Mouse (Mus musculus): ENCODE results near the gene Pygm. TPM values are rescaled to one million over a fixed set of nuclear protein-coding genes. Genes with fewer than 3 reads are reported as not detected.

Pygm gene
- polyA plus RNA-seq, 1 experiment from 2014 or later, result 4.7 TPM

- Histone ChIP-seq H3K27ac (no peak overlapping the region), H3K9me3 (no peaks in the 10 kb centered on the region), H3K36me3 (no peaks in the 10 kb centered on the region), H3K27me3 (replicated peaks) (peaks cover 43% of the 10 kb centered on the region), H3K4me3 (peak overlapping the region; percentile 60), H3K9ac (peak overlapping the region; percentile 80), H3K4me2 (replicated peaks) (peak overlapping the region; percentile 83), H3K4me1 (peaks cover 72% of the 10 kb centered on the region)
- 60% methylated on average over 9 of the region's 9 CpGs for WGBS
- no peak for ATAC-seq (ENCODE audit: low FRiP score, low read depth)
Measured at GRCm38 (mm10) chr19:6419805-6420310, 35.7 kb downstream of the Pygm start.

DNA sequence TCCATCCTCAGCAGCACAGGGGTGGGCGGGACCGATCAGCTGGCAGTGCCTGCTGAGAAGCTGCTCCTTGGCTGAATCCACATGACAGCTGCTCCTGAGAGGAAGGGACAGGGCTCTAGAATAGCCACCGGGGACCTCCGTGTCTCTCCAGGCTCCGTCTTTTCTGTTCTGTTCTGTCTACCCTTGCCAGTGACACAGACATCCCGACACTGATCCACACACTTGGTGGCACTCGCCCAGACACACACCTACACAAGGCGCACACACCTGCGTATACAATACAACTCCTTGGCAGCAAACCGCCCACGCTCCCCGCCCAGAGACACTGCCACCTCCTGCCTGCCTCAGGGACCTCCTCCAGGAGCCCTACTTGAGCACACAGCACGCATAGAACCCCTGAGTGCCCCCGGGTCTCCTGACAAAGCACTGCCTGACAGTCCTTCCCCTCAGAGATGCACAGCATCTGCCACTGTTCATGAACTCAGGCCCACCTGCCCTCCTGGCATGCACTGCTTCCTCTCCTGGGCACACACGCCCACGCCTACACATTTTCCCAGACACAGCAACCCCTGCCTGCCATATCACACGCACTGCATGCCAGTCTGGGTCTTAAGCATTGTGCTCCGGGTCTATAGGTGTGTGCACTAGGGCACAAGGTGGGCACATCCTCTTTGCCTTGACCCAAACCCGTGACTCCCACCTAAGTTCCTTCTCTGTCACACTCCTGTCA is 36.4 kb downstream of the Pygm start:
- H3K4me3 ChIP-seq, result peak overlapping the region; percentile 60
- peaks cover 49% of the 10 kb centered on the region for H3K27me3 ChIP-seq (replicated peaks)
- ATAC-seq (ENCODE audit: low FRiP score, low read depth), result no peak
- H3K4me1 ChIP-seq, result peaks cover 72% of the 10 kb centered on the region
- no peaks in the 10 kb centered on the region for H3K9me3 ChIP-seq
- H3K27ac ChIP-seq, result no peak overlapping the region
- no peaks in the 10 kb centered on the region for H3K36me3 ChIP-seq
- WGBS, result 61% methylated on average over 19 of the region's 19 CpGs
- H3K4me2 ChIP-seq (replicated peaks), result peak overlapping the region; percentile 83
- H3K9ac ChIP-seq, result peak overlapping the region; percentile 80

GRCm38 (mm10) chr19:6421211-6421590 is 37.0 kb downstream of the Pygm start:
- H3K9ac ChIP-seq, result peak overlapping the region; percentile 80; the same call in 1 of the 2 replicates
- H3K4me2 ChIP-seq (replicated peaks), result peak overlapping the region; percentile 83
- no peak overlapping the region for H3K27ac ChIP-seq
- ATAC-seq (ENCODE audit: low FRiP score, low read depth), result no peak
- no peaks in the 10 kb centered on the region for H3K9me3 ChIP-seq
- peaks cover 72% of the 10 kb centered on the region for H3K4me1 ChIP-seq
- 73% methylated on average over 9 of the region's 9 CpGs for WGBS
- H3K27me3 ChIP-seq (replicated peaks), result peaks cover 54% of the 10 kb centered on the region
- no peaks in the 10 kb centered on the region for H3K36me3 ChIP-seq
- H3K4me3 ChIP-seq, result no peak overlapping the region

- Histone ChIP-seq H3K27me3 (replicated peaks) (peaks cover 61% of the 10 kb centered on the region), H3K36me3 (no peaks in the 10 kb centered on the region), H3K4me2 (replicated peaks) (no peak overlapping the region), H3K4me1 (peaks cover 71% of the 10 kb centered on the region), H3K4me3 (no peak overlapping the region), H3K27ac (no peak overlapping the region), H3K9me3 (no peaks in the 10 kb centered on the region), H3K9ac (no peak overlapping the region)
- WGBS, result 68% methylated on average over 7 of the region's 7 CpGs
- ATAC-seq (ENCODE audit: low FRiP score, low read depth), result no peak
Measured at GRCm38 (mm10) chr19:6422014-6422413, 37.8 kb downstream of the Pygm start.

- 89% methylated on average over 16 of the region's 16 CpGs for WGBS
- H3K36me3 ChIP-seq, result 0 out of 2 replicates have a peak, but pooled peaks cover 5% of the 10 kb centered on the region
- H3K9me3 ChIP-seq, result no peaks in the 10 kb centered on the region
- H3K4me2 ChIP-seq (replicated peaks), result no peak overlapping the region
- no peak overlapping the region for H3K27ac ChIP-seq
- H3K27me3 ChIP-seq (replicated peaks), result peaks cover 74% of the 10 kb centered on the region
- peaks cover 71% of the 10 kb centered on the region for H3K4me1 ChIP-seq
- no peak overlapping the region for H3K9ac ChIP-seq
- no peak for ATAC-seq (ENCODE audit: low FRiP score, low read depth)
- H3K4me3 ChIP-seq, result no peak overlapping the region
Measured at GRCm38 (mm10) chr19:6423241-6423640, 39.0 kb downstream of the Pygm start.

DNA sequence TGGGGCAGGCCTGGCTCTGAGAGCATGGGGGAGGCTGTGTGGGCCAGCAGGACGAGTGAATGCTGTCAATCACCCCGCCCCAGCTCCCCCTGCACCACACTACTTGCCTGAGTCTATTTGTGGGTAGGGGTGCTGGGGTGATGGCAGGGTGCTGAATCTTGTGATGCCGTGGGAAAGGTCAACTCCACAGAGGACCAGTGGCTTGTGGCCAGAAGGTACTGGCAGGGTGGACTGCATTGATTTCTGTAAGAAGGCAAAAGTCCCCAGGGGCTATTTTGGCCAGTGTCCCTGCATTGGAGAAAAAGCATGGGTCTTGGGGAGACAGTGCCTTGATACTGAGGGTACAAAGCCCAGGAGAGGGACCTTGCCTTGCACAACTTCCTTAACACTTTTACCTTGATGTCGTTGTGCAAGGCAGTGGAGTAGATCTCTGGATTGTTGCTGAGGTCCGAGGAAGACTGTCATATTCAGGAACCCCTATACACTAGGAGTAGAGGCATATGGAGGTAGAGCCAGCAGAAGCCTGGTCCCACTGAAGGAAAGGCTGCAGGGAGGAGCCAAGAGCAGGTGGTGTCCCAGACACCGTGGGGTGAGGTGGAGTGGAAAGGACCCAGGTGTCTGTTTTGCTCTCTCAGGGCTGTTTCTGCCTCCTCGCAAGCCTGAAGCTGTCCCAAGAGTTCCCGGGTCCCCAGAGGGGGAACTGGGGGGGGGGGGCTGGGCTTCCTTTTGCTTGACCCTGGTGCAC is 40.1 kb downstream of the Pygm start:
- peaks cover 78% of the 10 kb centered on the region for H3K27me3 ChIP-seq (replicated peaks)
- no peak overlapping the region for H3K27ac ChIP-seq
- no peak overlapping the region for H3K9ac ChIP-seq
- H3K4me1 ChIP-seq, result peaks cover 74% of the 10 kb centered on the region
- peak overlapping the region; percentile 13; the same call in 1 of the 2 replicates for H3K4me2 ChIP-seq (replicated peaks)
- H3K9me3 ChIP-seq, result no peaks in the 10 kb centered on the region
- H3K4me3 ChIP-seq, result no peak overlapping the region
- WGBS, result 68% methylated on average over 8 of the region's 8 CpGs
- 0 out of 2 replicates have a peak, but pooled peaks cover 7% of the 10 kb centered on the region for H3K36me3 ChIP-seq
- ATAC-seq (ENCODE audit: low FRiP score, low read depth), result no peak

DNA sequence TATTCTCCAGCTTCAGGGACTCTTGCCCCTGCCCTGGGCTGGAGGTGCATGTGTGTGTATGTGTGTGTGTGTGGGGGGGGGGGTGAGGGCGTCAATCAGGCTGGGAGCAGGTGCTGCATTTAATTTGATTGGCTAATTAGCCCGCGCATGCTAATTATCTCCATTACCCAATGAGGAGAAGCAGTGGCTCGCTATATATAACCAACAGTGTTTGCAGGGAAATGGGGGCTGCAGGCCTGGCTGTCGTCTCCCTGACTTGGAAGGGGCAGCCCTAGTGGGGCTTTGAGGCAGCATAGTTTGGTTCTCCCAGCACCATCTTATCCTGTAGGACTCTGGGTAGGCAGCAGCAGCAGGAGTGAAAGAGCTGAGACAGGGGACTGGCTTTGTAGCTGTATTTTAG is 41.4 kb downstream of the Pygm start:
- ATAC-seq (ENCODE audit: low FRiP score, low read depth), result peak; percentile 38; the same call in 1 of the 2 replicates
- peaks cover 78% of the 10 kb centered on the region for H3K27me3 ChIP-seq (replicated peaks)
- 0 out of 2 replicates have a peak, but pooled peaks cover 7% of the 10 kb centered on the region for H3K36me3 ChIP-seq
- peak overlapping the region; percentile 13; the same call in 1 of the 2 replicates for H3K4me2 ChIP-seq (replicated peaks)
- no peak overlapping the region for H3K4me3 ChIP-seq
- no peaks in the 10 kb centered on the region for H3K9me3 ChIP-seq
- H3K27ac ChIP-seq, result 0 out of 2 replicates have a peak overlapping the region, but pooled peaks have one; percentile 29
- 37% methylated on average over 5 of the region's 5 CpGs for WGBS
- peaks cover 67% of the 10 kb centered on the region for H3K4me1 ChIP-seq
- H3K9ac ChIP-seq, result 0 out of 2 replicates have a peak overlapping the region, but pooled peaks have one; percentile 3

- Histone ChIP-seq H3K36me3 (0 out of 2 replicates have a peak, but pooled peaks cover 7% of the 10 kb centered on the region), H3K4me3 (no peak overlapping the region), H3K4me2 (replicated peaks) (peak overlapping the region; percentile 66; the same call in 1 of the 2 replicates), H3K9ac (no peak overlapping the region), H3K4me1 (peaks cover 58% of the 10 kb centered on the region), H3K27ac (no peak overlapping the region), H3K9me3 (no peaks in the 10 kb centered on the region), H3K27me3 (replicated peaks) (peaks cover 73% of the 10 kb centered on the region)
- 13% methylated on average over 13 of the region's 13 CpGs for WGBS
- ATAC-seq (ENCODE audit: low FRiP score, low read depth), result no peak
Measured at GRCm38 (mm10) chr19:6426703-6427500, 42.7 kb downstream of the Pygm start.

GRCm38 (mm10) chr19:6427653-6428434 is 43.6 kb downstream of the Pygm start:
- Histone ChIP-seq H3K9me3 (no peaks in the 10 kb centered on the region), H3K27ac (no peak overlapping the region), H3K9ac (peak overlapping the region; percentile 40; the same call in 1 of the 2 replicates), H3K4me1 (peaks cover 53% of the 10 kb centered on the region), H3K4me2 (replicated peaks) (peak overlapping the region; percentile 66), H3K36me3 (0 out of 2 replicates have a peak, but pooled peaks cover 7% of the 10 kb centered on the region), H3K27me3 (replicated peaks) (peaks cover 65% of the 10 kb centered on the region), H3K4me3 (peak overlapping the region; percentile 31)
- ATAC-seq (ENCODE audit: low FRiP score, low read depth), result 0 out of 2 replicates have a peak, but pooled peaks have one; percentile 5
- 1% methylated on average over 94 of the region's 94 CpGs for WGBS

GRCm38 (mm10) chr19:6428501-6429200 is 44.5 kb downstream of the Pygm start:
- peak overlapping the region; percentile 66 for H3K4me2 ChIP-seq (replicated peaks)
- H3K36me3 ChIP-seq, result 0 out of 2 replicates have a peak, but pooled peaks cover 7% of the 10 kb centered on the region
- H3K9me3 ChIP-seq, result no peaks in the 10 kb centered on the region
- H3K27me3 ChIP-seq (replicated peaks), result peaks cover 58% of the 10 kb centered on the region
- no peak overlapping the region for H3K27ac ChIP-seq
- peaks cover 47% of the 10 kb centered on the region for H3K4me1 ChIP-seq
- ATAC-seq (ENCODE audit: low FRiP score, low read depth), result peak; percentile 32; the same call in 1 of the 2 replicates
- H3K4me3 ChIP-seq, result peak overlapping the region; percentile 31
- 1% methylated on average over 60 of the region's 60 CpGs for WGBS
- peak overlapping the region; percentile 40; the same call in 1 of the 2 replicates for H3K9ac ChIP-seq

Data from neural tube, embryonic 12.5 days (tissue).